Mouse (Mus musculus) layer of hippocampus, adult 9-10 months (tissue): ENCODE data around the gene Pomc.

Source experiments
- DNase-seq: peaks from one replicate; pipeline ENCODE4 v3.0.0; 2022; ENCODE audit warnings: low spot score

Gene Pomc

GRCm38 (mm10) chr12:3954651-3955050 is at the start of gene Pomc:
Gene Pomc (plus strand): TSS chr12:3954951.
- DNase-seq, result no peak

GRCm38 (mm10) chr12:3905436-3905835 is 49.3 kb upstream of the Pomc start:
- no peak for DNase-seq

- DNase-seq, result no peak
These were observed 48.4 kb upstream of the Pomc start for GRCm38 (mm10) chr12:3906308-3906707.

- DNase-seq, result no peak
These were observed 47.7 kb upstream of the Pomc start for GRCm38 (mm10) chr12:3907008-3907407.

- no peak for DNase-seq
These were observed 47.3 kb upstream of the Pomc start for GRCm38 (mm10) chr12:3907418-3907817.

GRCm38 (mm10) chr12:3910466-3911093 is 44.2 kb upstream of the Pomc start:
- no peak for DNase-seq

GRCm38 (mm10) chr12:3911831-3912348 is 42.9 kb upstream of the Pomc start:
- no peak for DNase-seq

GRCm38 (mm10) chr12:3915852-3916251 is 38.9 kb upstream of the Pomc start:
- no peak for DNase-seq

GRCm38 (mm10) chr12:3917668-3918341 is 36.9 kb upstream of the Pomc start:
- no peak for DNase-seq

GRCm38 (mm10) chr12:3918577-3918976 is 36.2 kb upstream of the Pomc start:
- no peak for DNase-seq

- no peak for DNase-seq
These were observed 35.3 kb upstream of the Pomc start for GRCm38 (mm10) chr12:3919423-3919822.

GRCm38 (mm10) chr12:3926127-3926526 is 28.6 kb upstream of the Pomc start:
- DNase-seq, result peak; percentile 63

- DNase-seq, result peak; percentile 33
These were observed 25.9 kb upstream of the Pomc start for GRCm38 (mm10) chr12:3928841-3929240.

- DNase-seq, result peak; percentile 30
These were observed 24.5 kb upstream of the Pomc start for GRCm38 (mm10) chr12:3930090-3930865.

- DNase-seq, result no peak
These were observed 12.7 kb upstream of the Pomc start for GRCm38 (mm10) chr12:3942026-3942425.

GRCm38 (mm10) chr12:3944454-3945073 is 10.2 kb upstream of the Pomc start:
- no peak for DNase-seq

- DNase-seq, result no peak
These were observed 7.2 kb upstream of the Pomc start for GRCm38 (mm10) chr12:3947503-3947902.

- no peak for DNase-seq
These were observed 620 bp downstream of the Pomc start for GRCm38 (mm10) chr12:3955371-3955770.

- no peak for DNase-seq
These were observed 1.6 kb downstream of the Pomc start for GRCm38 (mm10) chr12:3956351-3956750.

- DNase-seq, result peak; percentile 63
These were observed 5.2 kb downstream of the Pomc start for GRCm38 (mm10) chr12:3959791-3960543.

- DNase-seq, result no peak
These were observed 5.8 kb downstream of the Pomc start for GRCm38 (mm10) chr12:3960553-3960952.

- no peak for DNase-seq
These were observed 12.4 kb downstream of the Pomc start for GRCm38 (mm10) chr12:3967196-3967595.
